Mouse (Mus musculus): ENCODE data around the gene C2cd5.

Gene C2cd5

GRCm38 (mm10) chr6:142988231-142988630 is 111.7 kb downstream of the C2cd5 start:
- in situ Hi-C loops (cut with MboI, MseI) = loop anchor here (10.0 to 25.0 kb wide), 2 partner anchors 1047 to 1501 kb away; no protein-coding TSS in a partner anchor

- in situ Hi-C loops (cut with MboI, MseI) = loop anchor here (10.0 to 25.0 kb wide), 2 partner anchors 1047 to 1500 kb away; no protein-coding TSS in a partner anchor
Measured at GRCm38 (mm10) chr6:142987616-142988015, 112.3 kb downstream of the C2cd5 start.

- in situ Hi-C loops (cut with MboI, MseI) = loop anchor here (10.0 to 25.0 kb wide), 2 partner anchors 1048 to 1499 kb away; no protein-coding TSS in a partner anchor
Measured at GRCm38 (mm10) chr6:142986706-142987105, 113.2 kb downstream of the C2cd5 start.

- in situ Hi-C loops (cut with MboI, MseI) = loop anchor here (10.0 to 25.0 kb wide), 2 partner anchors 1049 to 1498 kb away; no protein-coding TSS in a partner anchor
Measured at GRCm38 (mm10) chr6:142985561-142986238, 114.2 kb downstream of the C2cd5 start.

GRCm38 (mm10) chr6:142979665-142980660 is 120.0 kb downstream of the C2cd5 start:
- in situ Hi-C loops (cut with MboI, MseI) = loop anchor here (5.0 to 25.0 kb wide), 3 partner anchors 198 to 1493 kb away; no protein-coding TSS in a partner anchor

GRCm38 (mm10) chr6:142977221-142977620 is 122.7 kb downstream of the C2cd5 start:
- in situ Hi-C loops (cut with MboI, MseI) = loop anchor here in 1 of 2 experiments (25.0 kb wide), 1 partner anchor 1490 kb away; no protein-coding TSS in a partner anchor

GRCm38 (mm10) chr6:142973289-142973688 is 126.7 kb downstream of the C2cd5 start:
- in situ Hi-C loops (cut with MboI, MseI) = no loop called here

- in situ Hi-C loops (cut with MboI, MseI) = no loop called here
Measured at GRCm38 (mm10) chr6:142972205-142972604, 127.7 kb downstream of the C2cd5 start.

GRCm38 (mm10) chr6:142967407-142967806 is 132.5 kb downstream of the C2cd5 start:
- in situ Hi-C loops (cut with MboI, MseI) = loop anchor here in 1 of 2 experiments (10.0 kb wide), 1 partner anchor 193 kb away; no protein-coding TSS in a partner anchor

- in situ Hi-C loops (cut with MboI, MseI) = loop anchor here (5.0 to 10.0 kb wide), 4 partner anchors 47 to 190 kb away; no protein-coding TSS in a partner anchor
Measured at GRCm38 (mm10) chr6:142964531-142965385, 135.2 kb downstream of the C2cd5 start.

- in situ Hi-C loops (cut with MboI, MseI) = loop anchor here (5.0 to 10.0 kb wide), 4 partner anchors 47 to 189 kb away; no protein-coding TSS in a partner anchor
Measured at GRCm38 (mm10) chr6:142964076-142964530, 135.8 kb downstream of the C2cd5 start, which contains the start of gene St8sia1. TSS of gene St8sia1 (minus strand) at chr6:142964452.

- in situ Hi-C loops (cut with MboI, MseI) = loop anchor here (5.0 to 10.0 kb wide), 4 partner anchors 46 to 189 kb away; no protein-coding TSS in a partner anchor
Measured at GRCm38 (mm10) chr6:142963480-142964075, 136.4 kb downstream of the C2cd5 start.

GRCm38 (mm10) chr6:142962881-142963280 is 137.1 kb downstream of the C2cd5 start:
- in situ Hi-C loops (cut with MboI, MseI) = loop anchor here (5.0 to 10.0 kb wide), 4 partner anchors 46 to 188 kb away; no protein-coding TSS in a partner anchor

- in situ Hi-C loops (cut with MboI, MseI) = loop anchor here (5.0 to 10.0 kb wide), 4 partner anchors 45 to 188 kb away; no protein-coding TSS in a partner anchor
Measured at GRCm38 (mm10) chr6:142962476-142962875, 137.5 kb downstream of the C2cd5 start.

GRCm38 (mm10) chr6:142961721-142962455 is 138.1 kb downstream of the C2cd5 start:
- in situ Hi-C loops (cut with MboI, MseI) = loop anchor here (5.0 to 10.0 kb wide), 4 partner anchors 45 to 187 kb away; no protein-coding TSS in a partner anchor

All from T-helper 17 cell (primary cell).